Mouse (Mus musculus) induced T-regulatory cell, adult 2 months (primary cell): ENCODE results near the gene Gpr68.

Source experiments
- DNase-seq: peaks from one replicate; pipeline ENCODE4 v3.0.0-alpha.2; 2012; ENCODE audit warnings: low read depth

The Gpr68 gene

DNA sequence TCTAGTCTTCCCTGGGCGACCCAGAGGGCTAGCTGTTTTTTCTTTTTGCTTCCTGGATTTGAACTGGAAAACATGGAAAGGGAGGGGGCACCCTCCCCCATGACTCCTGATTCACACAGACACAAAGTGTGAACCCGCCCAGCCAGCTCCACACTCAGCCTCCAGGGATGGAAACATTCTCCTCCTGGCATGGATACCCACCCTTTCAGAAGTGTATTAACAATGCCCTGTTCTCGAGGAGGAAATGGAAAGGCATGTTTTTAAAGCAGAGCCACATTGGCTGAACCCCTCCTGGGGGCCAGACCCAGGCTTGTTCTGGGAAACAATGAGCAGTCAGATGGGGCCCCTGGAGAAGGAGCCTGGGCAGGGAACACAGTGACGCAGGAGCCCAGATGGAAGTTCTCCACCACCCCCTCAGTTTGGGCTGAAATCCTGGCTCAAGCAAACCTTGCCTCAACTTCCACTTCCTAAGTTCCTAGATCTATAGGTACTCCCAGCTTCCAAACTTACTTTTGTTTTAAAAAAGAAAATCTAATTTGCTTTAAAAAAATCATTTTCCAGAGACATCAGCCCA lies 39.9 kb downstream of the Gpr68 start:
- DNase-seq, result no peak

- no peak for DNase-seq
Observed at GRCm38 (mm10) chr12:100867097-100867496, 40.9 kb downstream of the Gpr68 start.

- no peak for DNase-seq
Observed at GRCm38 (mm10) chr12:100865509-100866078, 42.4 kb downstream of the Gpr68 start.

GRCm38 (mm10) chr12:100865072-100865471 lies 42.9 kb downstream of the Gpr68 start:
- DNase-seq, result no peak

- DNase-seq, result no peak
Observed at GRCm38 (mm10) chr12:100862856-100863446, 45.0 kb downstream of the Gpr68 start.

DNA sequence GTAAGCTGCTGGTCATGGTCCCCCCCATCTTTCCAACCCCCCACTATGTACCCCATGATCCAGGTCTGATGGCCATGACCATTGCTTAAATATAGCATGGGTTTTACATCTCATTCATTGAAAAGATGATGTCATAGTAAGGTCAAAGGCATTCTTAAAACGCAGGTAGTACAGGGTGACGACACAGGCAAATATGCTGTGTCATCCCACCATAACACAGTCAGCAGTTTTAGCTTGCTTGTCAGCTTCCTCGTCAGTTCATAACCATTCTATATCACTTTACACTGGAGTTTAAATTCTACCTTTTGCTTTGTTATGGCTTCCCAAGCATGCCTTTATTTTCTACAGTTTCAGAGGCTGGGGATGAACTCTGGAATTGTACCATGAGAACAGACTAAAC lies 45.7 kb downstream of the Gpr68 start:
- no peak for DNase-seq

- DNase-seq, result peak; percentile 64
Observed at GRCm38 (mm10) chr12:100857791-100858190, 50.2 kb downstream of the Gpr68 start.

GRCm38 (mm10) chr12:100856337-100856736 lies 51.7 kb downstream of the Gpr68 start:
- DNase-seq, result peak; percentile 67

GRCm38 (mm10) chr12:100852370-100852769 lies 55.6 kb downstream of the Gpr68 start:
- DNase-seq, result no peak

- DNase-seq, result peak; percentile 88
Observed at GRCm38 (mm10) chr12:100849421-100850138, 58.4 kb downstream of the Gpr68 start.

- no peak for DNase-seq
Observed at GRCm38 (mm10) chr12:100847437-100848080, 60.4 kb downstream of the Gpr68 start.

- DNase-seq, result no peak
Observed at GRCm38 (mm10) chr12:100846566-100846965, 61.4 kb downstream of the Gpr68 start.

DNA sequence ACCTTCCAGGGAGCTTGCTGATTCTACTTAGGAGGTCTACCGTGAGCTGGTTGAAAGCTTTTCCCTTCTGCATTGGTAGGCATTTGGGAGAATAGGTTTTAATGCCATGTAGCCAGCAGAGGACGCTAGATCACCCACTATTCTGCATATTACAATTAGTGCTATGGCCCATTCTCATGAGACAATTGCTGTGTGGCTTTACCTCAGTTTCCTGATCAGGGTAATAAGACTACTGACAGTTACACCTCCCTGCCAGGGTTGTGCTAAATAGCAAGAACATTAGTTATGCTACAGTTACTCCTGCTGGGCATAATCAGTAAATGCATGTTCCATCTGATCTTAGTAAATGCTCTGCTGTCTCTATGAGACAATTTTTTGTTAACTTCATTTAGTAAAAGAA lies 62.2 kb downstream of the Gpr68 start:
- DNase-seq, result peak; percentile 50

DNA sequence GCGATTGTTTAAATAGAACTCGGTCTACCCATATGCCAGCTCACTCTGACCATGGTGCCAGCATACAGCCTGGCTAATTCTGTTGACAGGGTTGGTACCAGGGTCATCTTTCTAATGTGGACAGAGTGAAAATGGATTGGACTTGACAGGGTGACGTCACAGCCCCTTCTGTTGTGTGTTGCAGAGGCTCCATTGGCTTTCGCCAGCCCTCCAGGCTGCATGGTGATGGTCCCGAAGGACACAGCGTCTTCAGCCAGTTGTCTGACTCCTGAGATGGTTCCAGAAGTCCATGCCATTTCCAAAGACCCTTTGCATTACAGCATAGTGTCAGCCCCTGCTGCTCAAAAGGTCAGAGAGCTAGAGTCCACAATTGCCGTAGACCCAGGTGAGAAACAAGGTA lies 63.5 kb downstream of the Gpr68 start:
- DNase-seq, result no peak

DNA sequence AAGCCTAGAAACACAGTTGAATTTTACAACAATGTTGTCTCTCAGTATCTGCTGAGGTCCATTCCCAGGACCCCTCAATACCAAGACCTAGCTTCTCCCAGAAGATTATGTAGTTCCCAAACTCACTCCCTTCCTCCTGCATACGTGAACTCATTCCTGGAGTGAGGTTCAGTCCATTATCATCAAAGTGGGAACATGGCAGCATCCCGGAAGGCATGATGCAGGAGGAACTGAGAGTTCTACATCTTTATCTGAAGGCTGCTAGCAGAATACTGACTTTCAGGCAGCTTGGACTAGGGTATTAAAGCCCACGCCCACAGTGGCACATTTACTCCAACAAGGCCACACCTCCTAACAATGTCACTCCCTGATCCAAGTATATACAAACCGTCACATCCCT lies 64.8 kb downstream of the Gpr68 start:
- no peak for DNase-seq

DNA sequence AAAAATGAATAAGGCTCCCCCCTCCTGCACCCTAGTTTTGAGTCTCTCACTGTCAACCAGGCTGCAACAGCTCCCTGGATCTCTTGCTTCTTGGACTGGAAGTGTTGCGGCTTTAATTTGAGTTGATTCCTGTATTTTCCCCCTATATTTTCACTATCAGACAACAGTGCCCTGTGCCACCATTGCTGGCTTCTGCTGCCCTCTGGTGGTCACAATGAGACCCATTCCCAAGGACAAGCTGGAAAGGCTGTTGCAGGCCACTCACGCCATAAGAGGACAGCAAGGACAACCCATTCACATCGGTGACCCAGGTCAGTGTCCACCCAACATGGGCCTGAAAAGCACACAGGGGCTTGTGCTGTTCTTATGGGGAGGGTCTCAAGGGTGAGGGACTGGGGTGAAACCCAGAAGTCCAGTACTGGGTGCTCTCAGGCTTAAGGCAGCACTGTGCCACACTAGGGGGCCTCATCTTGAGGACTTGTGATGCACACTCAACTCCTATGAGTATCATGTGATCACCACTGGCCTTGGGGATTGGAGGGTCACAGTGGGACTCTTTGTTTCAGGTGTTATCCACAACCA lies 66.7 kb downstream of the Gpr68 start:
- DNase-seq, result peak; percentile 85

GRCm38 (mm10) chr12:100839926-100840325 lies 68.1 kb downstream of the Gpr68 start:
- no peak for DNase-seq

DNA sequence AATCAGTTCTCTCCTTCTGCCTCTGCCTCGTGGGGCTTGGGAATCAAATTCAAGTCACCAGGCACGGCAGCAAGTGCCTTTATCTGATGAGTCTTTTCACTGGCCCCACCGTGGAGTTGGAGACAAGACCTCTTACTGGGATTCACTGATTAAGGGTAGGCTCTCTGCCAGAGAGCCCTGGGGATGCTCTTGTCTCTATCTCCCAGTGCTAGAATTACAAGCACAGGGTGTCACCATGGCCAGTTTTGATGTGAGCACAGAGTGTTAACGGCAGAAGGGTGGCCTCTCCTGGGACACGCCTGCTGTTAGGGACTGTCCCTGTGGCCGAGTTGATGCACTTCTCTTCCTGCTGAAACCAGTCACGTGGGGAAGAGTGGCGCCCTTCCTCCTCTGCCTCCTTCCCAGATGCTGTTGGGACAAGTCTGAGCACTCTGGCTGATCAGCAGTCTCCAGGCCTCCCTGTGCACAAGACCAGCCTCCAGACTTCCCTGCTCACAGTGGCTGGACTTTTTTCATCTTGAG lies 68.9 kb downstream of the Gpr68 start:
- peak; percentile 59 for DNase-seq

- DNase-seq, result peak; percentile 74
Observed at GRCm38 (mm10) chr12:100837208-100837607, 70.8 kb downstream of the Gpr68 start.

DNA sequence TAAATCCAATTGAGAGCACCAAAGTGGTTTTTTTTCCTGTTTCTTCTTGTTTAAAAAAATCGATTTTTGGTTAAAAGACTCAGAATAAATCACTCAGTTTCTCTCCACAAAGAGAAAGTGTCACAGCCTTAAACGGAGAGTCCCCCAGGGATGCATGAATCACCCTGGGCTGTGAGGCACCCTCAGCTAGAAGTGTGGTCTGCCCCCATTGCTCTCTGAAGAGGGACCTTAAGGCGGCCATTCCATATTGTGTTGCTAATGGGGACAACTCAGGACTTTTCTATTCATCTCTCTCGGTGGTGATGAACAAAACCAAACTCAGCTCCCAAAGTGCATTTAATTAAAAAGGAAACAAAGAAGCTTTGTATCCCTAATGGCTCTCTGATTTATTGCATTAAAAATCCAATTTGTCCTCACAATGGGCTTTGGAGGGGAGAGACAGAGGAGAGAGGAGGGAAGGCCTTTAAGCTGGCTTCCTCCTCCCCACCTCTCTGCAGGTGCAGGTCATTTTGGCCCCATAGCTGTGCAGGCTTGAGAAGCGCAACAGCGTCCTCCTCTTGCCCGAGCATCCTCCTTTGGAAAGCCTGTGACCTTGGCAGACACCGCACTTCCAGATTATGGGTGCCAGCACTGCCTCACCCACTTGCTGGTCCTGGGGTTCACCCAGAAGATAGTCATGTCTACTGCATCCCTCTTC lies 76.2 kb downstream of the Gpr68 start:
- no peak for DNase-seq

- no peak for DNase-seq
Observed at GRCm38 (mm10) chr12:100831021-100831420, 77.0 kb downstream of the Gpr68 start.
